Mouse (Mus musculus) ES-CJ7 (cell line): Measurements from ENCODE around the gene Gm49322.

Source experiments
- DNase-seq: peaks from one replicate; pipeline ENCODE4 v3.0.0; 2011; ENCODE audit warnings: low read depth, low spot score

The Gm49322 gene

GRCm38 (mm10) chr10:80584045-80584488 lies 21.8 kb upstream of the Gm49322 start:
- DNase-seq = peak; percentile 72

DNA sequence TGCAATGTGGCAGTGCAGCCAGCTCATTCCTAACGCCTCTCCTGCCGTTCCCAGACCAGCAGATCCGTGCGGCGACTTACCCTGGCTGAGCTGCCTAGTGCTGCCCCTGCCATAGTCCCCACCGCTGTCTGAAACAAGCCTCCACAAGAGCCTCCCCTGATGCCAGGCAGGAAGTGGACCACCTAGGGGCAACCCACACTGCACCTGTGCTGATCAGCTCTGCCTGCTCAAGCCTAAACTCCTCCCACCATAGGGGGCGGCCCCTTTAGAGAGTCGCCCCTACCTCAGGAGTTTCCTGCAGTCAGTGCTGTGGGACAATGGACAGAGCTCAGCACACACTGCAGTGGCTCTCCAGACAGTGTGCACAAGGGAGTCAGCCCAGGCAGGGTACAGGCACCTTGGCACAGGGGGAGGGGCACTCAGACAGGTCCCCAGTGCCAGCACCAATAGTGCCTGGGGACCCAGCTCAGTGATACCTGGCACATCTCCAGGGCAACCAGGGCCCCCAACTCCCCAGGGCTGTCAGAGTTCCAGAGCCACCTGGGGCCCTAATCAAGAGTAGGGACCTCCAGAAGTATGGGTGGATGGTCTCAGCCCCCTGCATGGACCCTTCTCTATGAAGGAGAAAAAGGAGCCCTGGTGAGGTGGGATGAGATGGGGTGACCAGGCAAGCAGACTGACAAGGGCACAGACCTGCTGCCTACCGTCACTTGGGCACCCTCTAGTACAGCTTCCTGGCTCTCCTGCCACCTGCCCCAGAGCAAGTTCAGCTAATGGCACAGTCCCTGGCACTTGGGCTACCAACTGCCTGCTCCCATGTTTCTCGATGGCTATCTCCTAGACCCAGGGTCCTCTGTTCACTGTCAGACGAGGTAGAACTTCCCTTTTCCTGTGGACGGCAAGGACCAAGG lies 20.9 kb upstream of the Gm49322 start:
- no peak for DNase-seq

DNA sequence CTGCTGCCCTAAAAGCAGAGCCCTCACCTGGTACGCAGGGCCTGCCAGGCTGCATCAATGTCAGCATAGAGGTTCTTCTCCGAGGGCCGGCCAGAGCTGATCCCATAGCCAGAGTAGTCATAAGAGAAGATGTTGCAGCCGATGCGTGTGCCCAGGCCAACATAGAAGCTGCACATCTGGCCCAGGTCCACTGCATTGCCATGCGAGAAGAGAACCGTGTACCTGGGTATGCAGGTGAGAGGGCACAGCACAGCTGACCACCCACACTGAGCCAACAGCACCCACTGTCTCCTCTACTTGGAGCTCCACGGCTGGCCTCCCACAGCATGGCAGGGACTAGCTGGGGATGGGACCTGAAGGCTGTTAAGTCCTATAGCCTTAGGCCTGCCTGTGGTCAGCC lies 20.2 kb upstream of the Gm49322 start:
- DNase-seq = no peak

DNA sequence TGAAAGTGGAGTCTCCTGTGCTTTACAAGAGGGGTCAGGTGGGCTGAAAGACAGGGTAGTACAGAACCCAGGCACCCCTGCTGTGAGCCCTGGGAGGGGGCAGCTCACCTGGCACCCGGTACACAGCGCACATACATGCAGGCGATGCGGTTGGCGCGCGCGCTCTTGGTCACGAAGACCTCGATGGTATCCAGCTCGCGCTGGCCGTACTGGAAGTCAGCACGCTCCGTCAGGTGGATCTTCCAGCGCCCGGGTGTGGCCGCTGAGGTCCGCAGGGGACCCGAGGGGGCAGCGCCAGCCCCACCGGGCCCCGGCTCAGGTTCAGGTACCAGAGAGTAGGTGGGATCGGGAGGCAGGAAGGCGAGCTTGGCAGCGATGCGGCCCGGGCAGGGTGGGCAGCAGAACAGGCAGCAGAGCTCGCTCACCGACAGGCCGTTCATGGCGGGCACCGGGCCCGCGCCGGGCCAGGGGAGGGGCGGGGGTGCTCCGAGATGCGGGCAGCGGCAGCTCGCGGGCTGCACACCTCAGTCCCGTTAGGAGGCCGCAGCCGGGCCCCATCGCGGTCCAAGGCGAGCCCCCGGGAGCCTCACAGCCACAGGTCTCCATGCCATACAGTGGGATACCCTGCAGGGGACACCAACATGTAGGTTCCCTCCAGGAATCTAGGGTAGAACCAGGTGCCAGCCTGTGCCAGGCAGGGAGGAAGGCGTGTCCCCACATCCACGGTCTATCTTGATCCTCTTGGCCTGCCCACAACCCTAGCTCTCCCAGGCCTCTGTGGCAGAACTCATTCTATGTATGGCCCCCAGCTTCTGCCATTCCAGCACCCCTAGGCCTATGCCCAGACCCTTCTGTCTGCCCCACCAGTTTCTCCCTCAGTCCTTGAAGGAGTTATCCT lies 19.2 kb upstream of the Gm49322 start:
- no peak for DNase-seq

DNA sequence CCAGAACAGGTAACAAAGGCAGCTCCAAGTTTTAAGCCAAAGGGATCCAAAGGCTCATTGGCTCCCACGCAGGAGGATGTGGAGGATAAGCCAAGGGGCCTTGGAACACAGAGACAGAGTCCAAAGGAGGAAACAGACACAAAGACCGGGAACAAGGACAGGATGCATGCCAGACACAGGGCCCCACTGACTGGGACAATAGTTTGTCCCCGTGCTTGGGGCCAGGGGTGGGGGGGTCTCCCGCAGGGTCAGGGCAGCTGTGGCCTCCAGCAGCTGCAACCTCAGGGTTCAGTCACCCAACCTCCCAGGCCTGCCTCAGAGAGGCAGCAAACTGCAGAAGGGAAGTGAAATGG lies 18.5 kb upstream of the Gm49322 start:
- no peak for DNase-seq

GRCm38 (mm10) chr10:80589127-80589878 lies 16.5 kb upstream of the Gm49322 start:
- no peak for DNase-seq

DNA sequence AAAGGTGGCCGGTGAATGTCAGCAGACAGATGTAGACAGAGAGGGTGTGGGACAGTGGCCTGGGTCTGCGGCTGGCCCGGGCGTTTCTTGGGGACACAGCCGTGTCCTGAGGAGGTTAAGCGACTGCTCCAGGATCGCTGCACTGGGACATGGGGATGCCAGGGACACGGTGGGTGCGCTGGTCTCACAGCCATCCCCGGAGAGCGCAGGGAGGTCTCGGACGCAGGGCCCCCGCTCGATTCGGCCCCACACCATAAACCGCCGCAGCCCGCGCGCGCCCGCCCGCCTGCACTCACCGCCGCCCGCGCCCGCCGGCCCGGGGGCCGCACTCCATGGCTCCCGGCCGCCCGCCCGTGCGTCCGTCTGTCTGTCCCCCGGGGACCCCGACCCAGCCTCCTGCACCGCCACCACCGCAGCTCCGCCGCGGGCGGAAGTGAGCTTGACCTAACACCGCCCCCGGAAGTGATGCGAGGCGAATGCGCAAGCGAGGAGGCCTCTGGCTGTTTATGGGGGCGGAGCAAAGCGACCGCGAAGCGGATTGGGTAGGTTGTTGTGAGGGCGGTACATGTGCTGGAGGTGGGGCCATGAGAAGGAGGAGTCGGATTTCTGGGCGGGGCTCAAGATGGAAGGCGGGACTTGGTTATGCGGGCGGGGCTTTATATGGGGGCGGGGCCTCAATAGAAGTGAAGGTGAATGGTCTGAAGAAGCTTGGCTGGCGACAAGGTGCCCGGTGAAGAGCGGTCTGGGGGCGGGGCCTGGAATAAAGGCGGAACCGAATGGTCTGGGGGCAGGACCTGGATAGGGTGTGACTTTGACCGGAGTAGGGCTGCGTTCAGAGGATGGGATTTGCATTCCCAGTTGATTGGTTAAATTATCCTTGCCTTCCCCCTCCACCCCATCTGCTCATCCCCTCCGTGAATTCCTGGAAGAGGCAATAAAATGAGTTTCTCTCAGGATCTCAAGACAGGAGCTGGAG lies 15.7 kb upstream of the Gm49322 start, which contains the start of gene Abhd17a:
Gene Abhd17a, minus strand, starts transcription at position 463 of the 976 bp plus-strand sequence.
- peak; percentile 99 for DNase-seq

DNA sequence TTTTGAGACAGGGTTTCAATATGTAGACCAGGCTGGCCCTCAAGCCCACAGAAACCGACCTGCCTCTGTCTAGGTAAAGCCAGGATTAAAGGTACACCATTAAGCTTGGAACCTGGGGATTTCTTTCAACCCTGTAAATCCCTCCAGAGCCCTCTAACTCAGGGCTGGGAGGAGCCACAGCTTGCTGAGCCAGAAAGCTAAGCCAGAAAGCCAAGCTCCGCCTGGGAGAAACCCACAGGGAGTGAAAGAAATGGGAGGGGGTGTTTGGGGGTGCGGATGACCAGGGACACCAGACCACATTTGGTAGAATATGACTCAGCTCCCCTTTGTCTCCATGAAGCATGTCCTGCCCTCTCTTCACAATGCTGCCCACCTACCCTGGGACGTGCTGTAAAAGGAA lies 9.5 kb upstream of the Gm49322 start:
- DNase-seq = no peak

DNA sequence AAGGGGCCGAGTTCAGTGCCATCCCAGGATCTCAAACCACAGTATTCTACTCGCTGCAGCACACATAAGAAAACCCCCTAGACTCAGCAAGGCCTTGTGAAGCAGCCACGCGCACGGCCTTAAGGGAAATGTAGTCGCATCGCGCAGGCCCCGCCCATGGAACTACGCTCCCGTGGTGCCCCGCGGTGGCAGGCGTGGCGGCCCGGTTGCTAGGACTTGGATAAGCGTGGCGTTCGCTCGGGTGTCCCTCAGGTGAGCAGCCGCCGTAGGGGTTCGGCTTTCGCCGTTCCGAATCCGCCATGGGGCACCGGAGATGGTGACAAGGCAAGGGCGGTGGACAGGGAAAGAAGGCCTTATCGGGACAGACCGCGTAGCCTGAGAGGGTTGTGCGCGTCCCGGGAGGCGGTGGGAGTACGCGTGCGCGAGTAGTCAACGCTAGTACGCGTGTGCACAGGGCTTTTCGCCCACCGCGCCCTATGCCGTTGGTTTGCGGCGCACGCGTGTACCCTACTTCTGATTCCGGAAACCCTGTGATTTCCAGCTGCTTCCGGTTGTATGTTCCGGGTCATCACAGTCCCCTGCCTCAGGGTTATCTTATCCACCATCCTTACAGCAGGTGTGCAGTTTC lies 3.0 kb upstream of the Gm49322 start, which contains the start of the genes Scamp4 and Adat3:
Gene Scamp4, plus strand, starts transcription at position 175 of the 628 bp plus-strand sequence.
Gene Adat3, plus strand, starts transcription at position 183 of the 628 bp plus-strand sequence.
- DNase-seq = peak; percentile 96

DNA sequence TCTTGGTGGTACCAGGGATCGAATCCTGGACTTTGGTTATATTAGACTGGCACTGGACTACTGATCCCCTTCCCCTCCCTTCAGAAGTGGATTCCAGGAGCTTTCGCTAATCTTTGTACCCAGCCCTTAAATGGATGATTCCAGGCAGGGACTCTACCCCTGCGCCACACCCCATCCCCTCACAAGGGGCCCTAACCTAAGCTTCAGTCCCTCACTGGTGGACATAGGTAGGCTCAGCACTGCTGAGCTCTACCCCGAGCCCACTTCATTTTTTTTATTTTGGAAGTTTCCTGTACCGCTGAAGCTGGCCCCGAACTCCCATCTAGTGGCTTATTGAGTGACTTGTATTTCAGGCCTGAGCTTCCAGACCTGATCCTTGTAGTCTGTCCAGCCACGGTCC lies 2.5 kb upstream of the Gm49322 start:
- DNase-seq = no peak

- no peak for DNase-seq
These were observed 1.8 kb upstream of the Gm49322 start for GRCm38 (mm10) chr10:80604001-80604509.

DNA sequence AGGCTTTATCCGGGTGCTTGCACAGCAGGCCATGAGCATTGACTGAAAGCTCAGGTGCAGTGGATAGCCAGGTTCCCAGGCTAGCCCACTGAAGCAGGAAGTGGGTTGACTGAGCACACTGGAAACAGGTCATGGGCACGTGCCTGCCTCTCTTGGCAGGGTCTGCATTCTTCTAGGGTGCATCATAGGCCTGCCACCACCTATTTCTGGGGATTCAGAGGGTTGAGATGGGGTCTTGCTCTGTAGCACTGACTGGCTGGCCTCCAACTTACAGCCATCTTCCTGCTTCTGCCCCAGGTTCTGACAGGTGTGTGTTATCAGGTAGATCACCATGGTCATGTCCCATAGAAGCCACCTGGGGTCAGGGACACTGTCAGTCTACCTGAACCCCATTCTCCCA lies 833 bp upstream of the Gm49322 start:
- DNase-seq = no peak

DNA sequence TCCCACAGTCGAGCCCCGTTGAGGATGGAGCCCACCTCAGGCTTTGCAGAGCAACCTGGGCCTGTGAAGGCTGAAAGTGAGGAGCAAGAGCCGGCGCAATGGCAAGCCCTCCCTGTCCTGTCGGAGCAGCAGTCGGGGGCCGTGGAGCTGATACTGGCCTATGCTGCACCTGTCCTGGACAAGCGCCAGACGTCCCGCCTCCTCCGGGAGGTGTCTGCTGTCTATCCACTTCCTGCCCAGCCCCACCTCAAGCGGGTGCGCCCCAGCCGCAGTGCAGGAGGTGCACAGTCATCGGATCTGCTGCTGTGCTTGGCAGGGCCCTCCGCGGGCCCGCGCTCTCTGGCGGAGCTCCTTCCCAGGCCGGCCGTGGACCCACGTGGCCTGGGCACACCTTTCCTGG lies 485 bp downstream of the Gm49322 start:
- DNase-seq = peak; percentile 54

- DNase-seq = no peak
These were observed 1.0 kb downstream of the Gm49322 start for GRCm38 (mm10) chr10:80606737-80607350.

DNA sequence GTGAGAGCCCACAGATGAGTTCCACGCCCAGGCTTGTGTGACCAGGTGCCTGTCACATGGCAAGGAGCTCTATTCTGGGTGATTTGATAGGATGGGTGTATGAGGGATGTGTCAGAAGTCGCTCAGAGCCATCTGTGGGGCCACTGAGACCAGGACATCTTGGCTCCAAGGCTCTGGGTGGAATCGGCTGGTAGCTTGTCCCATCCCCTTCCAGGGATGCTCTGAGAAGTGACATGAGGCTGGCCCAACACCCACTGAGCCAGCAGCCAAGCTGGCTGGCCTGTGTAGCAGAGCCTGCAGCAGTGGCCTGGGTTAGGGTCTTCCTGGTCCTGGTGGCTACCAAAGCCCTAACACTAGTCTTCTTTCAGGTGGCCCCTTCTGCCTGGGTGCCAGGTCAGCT lies 2.6 kb downstream of the Gm49322 start:
- DNase-seq = no peak

DNA sequence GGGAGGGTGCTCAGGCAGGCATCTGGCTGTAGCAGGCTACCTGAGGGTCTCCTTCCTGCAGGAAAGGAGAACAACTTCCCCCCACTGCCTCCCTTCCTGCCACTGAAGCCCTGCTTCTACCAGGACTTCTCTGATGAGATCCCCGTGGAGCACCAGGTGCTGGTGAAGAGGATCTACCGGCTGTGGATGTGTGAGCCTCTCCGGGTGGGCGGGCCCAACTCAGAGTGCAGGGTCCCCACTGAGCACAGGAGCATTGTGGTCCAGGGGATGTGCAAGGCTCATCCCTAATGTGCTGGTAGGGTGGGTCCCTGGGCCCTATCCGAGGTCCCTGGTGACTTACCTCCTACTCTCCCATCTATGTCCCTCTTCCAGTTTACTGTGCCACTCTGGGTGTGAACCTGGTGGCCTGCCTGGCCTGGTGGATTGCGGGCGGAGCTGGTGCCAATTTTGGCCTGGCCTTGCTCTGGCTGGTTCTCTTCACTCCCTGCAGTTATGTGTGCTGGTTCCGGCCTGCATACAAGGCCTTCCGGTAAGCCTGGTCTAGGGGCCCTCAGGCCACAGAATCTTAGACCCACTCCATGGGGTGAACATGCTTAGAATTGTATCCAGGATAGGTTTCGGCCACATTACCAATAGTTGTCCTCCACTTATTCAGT lies 3.6 kb downstream of the Gm49322 start:
- DNase-seq = no peak

GRCm38 (mm10) chr10:80610116-80610785 lies 4.4 kb downstream of the Gm49322 start:
- no peak for DNase-seq

- DNase-seq = peak; percentile 64
These were observed 5.2 kb downstream of the Gm49322 start for GRCm38 (mm10) chr10:80611024-80611423.
